In genomic region chr11:119427986-119428385, GRCm38 (mm10) we compare ENCODE assay signal across 8 mouse cellular contexts. TPM values are rescaled to one million over a fixed set of nuclear protein-coding genes. Genes with fewer than 3 reads are reported as not detected.
DNase-seq lines count a peak whose midpoint lies in the region; ATAC-seq lines count a peak whose summit lies in the region.

No protein-coding gene starts in this region.

- peaks cover 19% of the 10 kb centered on the region for H3K4me1 ChIP-seq in heart, embryonic 10.5 days
- peaks cover 30% of the 10 kb centered on the region for H3K4me1 ChIP-seq in liver, embryonic 16.5 days (ENCODE audit: control insufficient read depth, low read depth, low read length)

- H3K4me3 ChIP-seq in heart, embryonic 10.5 days: peak overlapping the region; percentile 47; the same call in 1 of the 2 replicates
- no peak overlapping the region for H3K4me3 ChIP-seq in liver, embryonic 16.5 days (ENCODE audit: low read depth, low read length)

- WGBS in heart, embryonic 10.5 days: 71% methylated on average over 5 of the region's 5 CpGs
- WGBS in liver, embryonic 16.5 days (ENCODE audit: insufficient replicate concordance): 74% methylated on average over 5 of the region's 5 CpGs

- H3K4me2 ChIP-seq in liver, embryonic 16.5 days (ENCODE audit: low read depth, low read length): no peak overlapping the region

- intact Hi-C loops in heart, postnatal 14 days (cut with DNase I): no loop called here

- no peak overlapping the region for H3K9ac ChIP-seq in liver, embryonic 16.5 days (ENCODE audit: low read depth, low read length)

- peaks cover 58% of the 10 kb centered on the region for H3K36me3 ChIP-seq in heart, embryonic 10.5 days
- H3K36me3 ChIP-seq in liver, embryonic 16.5 days (ENCODE audit: control insufficient read depth, insufficient read depth): peaks cover 12% of the 10 kb centered on the region; the same call in 1 of the 2 replicates

- no peaks in the 10 kb centered on the region for H3K27me3 ChIP-seq in heart, embryonic 10.5 days (ENCODE audit: insufficient read depth, poor library complexity, severe bottlenecking)
- no peaks in the 10 kb centered on the region for H3K27me3 ChIP-seq in liver, embryonic 16.5 days (ENCODE audit: control insufficient read depth, insufficient read depth, low read depth, low read length)

- no peak for ATAC-seq in liver, embryonic 16.5 days (ENCODE audit: low read depth)

- H3K27ac ChIP-seq in heart, embryonic 10.5 days: no peak overlapping the region
- H3K27ac ChIP-seq in liver, embryonic 16.5 days (ENCODE audit: low read length): 0 out of 2 replicates have a peak overlapping the region, but pooled peaks have one; percentile 7

- no peak for DNase-seq in heart, embryonic 10.5 days (ENCODE audit: low spot score)
- DNase-seq in heart, postnatal 14 days: no peak
- peak; percentile 62 for DNase-seq in thymus, postnatal 14 days
- no peak for DNase-seq in thymus, adult 18-20 months
- no peak for DNase-seq in spleen, postnatal 36 days (ENCODE audit: low spot score in 2 of 2)
- no peak for DNase-seq in urinary bladder, postnatal 14 days (ENCODE audit: low spot score)
- no peak for DNase-seq in urinary bladder, postnatal 4 days (ENCODE audit: low spot score in 2 of 2)

- H3K9me3 ChIP-seq in heart, embryonic 10.5 days: no peaks in the 10 kb centered on the region
- H3K9me3 ChIP-seq in liver, embryonic 16.5 days (replicated peaks; ENCODE audit: control insufficient read depth, low read length): no peaks in the 10 kb centered on the region

RNA-seq across cellular contexts. Expression of gene Rnf213, which starts 35.1 kb away (rescaled TPM):
- polyA plus RNA-seq in heart, embryonic 10.5 days (2016; fragmentation: Nextera tagmentation; extraction: Ambion mirVana): 7.5 and 9.5 TPM in 2 replicates
- 10 to 100 TPM; 15.4 to 16.8 TPM for total RNA-seq in heart, postnatal 14 days (2021)
- polyA plus RNA-seq in liver, embryonic 16.5 days (2015; fragmentation: Nextera tagmentation; extraction: Ambion mirVana): 2.5 and 3.3 TPM in 2 replicates
